Mouse (Mus musculus): Measurements from ENCODE around the gene Rlbp1.

The Rlbp1 gene

GRCm38 (mm10) chr7:79376516-79377275 lies 10.2 kb downstream of the Rlbp1 start:
- WGBS: 90% methylated on average over 10 of the region's 10 CpGs

GRCm38 (mm10) chr7:79375594-79375993 lies 11.3 kb downstream of the Rlbp1 start:
- 74% methylated on average over 5 of the region's 5 CpGs for WGBS

- WGBS: 40% methylated on average over 10 of the region's 10 CpGs
Observed at GRCm38 (mm10) chr7:79371321-79371879, 15.4 kb downstream of the Rlbp1 start.

- 54% methylated on average over 4 of the region's 4 CpGs for WGBS
Observed at GRCm38 (mm10) chr7:79369416-79369815, 17.4 kb downstream of the Rlbp1 start.

- 71% methylated on average over 5 of the region's 5 CpGs for WGBS
Observed at GRCm38 (mm10) chr7:79368664-79369063, 18.2 kb downstream of the Rlbp1 start.

GRCm38 (mm10) chr7:79363370-79364043 lies 23.3 kb downstream of the Rlbp1 start:
- WGBS: 40% methylated on average over 8 of the region's 8 CpGs

- WGBS: 39% methylated on average over 7 of the region's 7 CpGs
Observed at GRCm38 (mm10) chr7:79362830-79363229, 24.0 kb downstream of the Rlbp1 start.

- WGBS: 24% methylated on average over 8 of the region's 8 CpGs
Observed at GRCm38 (mm10) chr7:79362208-79362607, 24.6 kb downstream of the Rlbp1 start.

- WGBS: 46% methylated on average over 11 of the region's 11 CpGs
Observed at GRCm38 (mm10) chr7:79360056-79360455, 26.8 kb downstream of the Rlbp1 start.

- 39% methylated on average over 3 of the region's 3 CpGs for WGBS
Observed at GRCm38 (mm10) chr7:79359183-79359435, 27.7 kb downstream of the Rlbp1 start.

- WGBS: 33% methylated on average over 15 of the region's 15 CpGs
Observed at GRCm38 (mm10) chr7:79358350-79359182, 28.3 kb downstream of the Rlbp1 start.

GRCm38 (mm10) chr7:79349738-79350386 lies 37.0 kb downstream of the Rlbp1 start:
- 37% methylated on average over 12 of the region's 12 CpGs for WGBS

- WGBS: 71% methylated on average over 8 of the region's 8 CpGs
Observed at GRCm38 (mm10) chr7:79348816-79349215, 38.0 kb downstream of the Rlbp1 start.

GRCm38 (mm10) chr7:79347108-79347813 lies 39.6 kb downstream of the Rlbp1 start:
- 36% methylated on average over 13 of the region's 13 CpGs for WGBS

GRCm38 (mm10) chr7:79346555-79347075 lies 40.2 kb downstream of the Rlbp1 start:
- WGBS: 72% methylated on average over 8 of the region's 8 CpGs

- 41% methylated on average over 4 of the region's 4 CpGs for WGBS
Observed at GRCm38 (mm10) chr7:79345902-79346301, 40.9 kb downstream of the Rlbp1 start.

GRCm38 (mm10) chr7:79336362-79336910 lies 50.4 kb downstream of the Rlbp1 start:
- 40% methylated on average over 8 of the region's 8 CpGs for WGBS

GRCm38 (mm10) chr7:79333419-79333818 lies 53.4 kb downstream of the Rlbp1 start:
- WGBS: 76% methylated on average over 3 of the region's 3 CpGs

GRCm38 (mm10) chr7:79331197-79331596 lies 55.7 kb downstream of the Rlbp1 start:
- 59% methylated on average over 10 of the region's 10 CpGs for WGBS

- WGBS: 76% methylated on average over 5 of the region's 5 CpGs
Observed at GRCm38 (mm10) chr7:79328769-79329168, 58.1 kb downstream of the Rlbp1 start.
